24 mouse cellular contexts compared by ENCODE assay signal in the genomic region with DNA sequence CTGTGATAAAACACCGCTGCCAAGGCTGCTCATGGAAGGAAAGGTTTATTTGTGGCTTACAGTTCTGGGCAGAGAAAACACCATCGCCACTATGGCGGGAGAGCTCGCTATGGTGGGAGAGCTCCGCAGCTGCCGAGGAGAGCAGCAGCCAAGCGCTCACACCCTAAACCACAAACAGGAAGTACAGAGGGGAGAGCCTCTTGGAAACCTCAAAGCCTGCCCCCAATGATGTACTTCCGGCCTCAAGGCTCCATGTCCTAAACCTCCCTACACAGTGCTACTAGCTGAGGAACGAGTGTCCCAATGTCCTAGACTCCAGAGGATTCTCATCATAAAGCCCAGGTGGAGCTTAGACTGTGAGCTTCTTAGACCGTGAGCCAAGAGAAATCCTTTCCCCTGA.
DNase-seq lines count a peak whose midpoint lies in the region; ATAC-seq and TF ChIP-seq lines count a peak whose summit lies in the region.
"Had no signal": no experiment of that assay in that cellular context is flagged by ENCODE, and none has a peak within 500 bp of the region (broad histone marks: within the 10 kb centered on the region; RNA-seq: fewer than 3 reads in every experiment).

No protein-coding gene starts in this region.

- H3K9me3 ChIP-seq in E14TG2a.4 (ENCODE audit: low read length): peaks cover 10% of the 10 kb centered on the region
- no peaks in the 10 kb centered on the region for H3K9me3 ChIP-seq in hindbrain, embryonic 10.5 days
- H3K9me3 ChIP-seq in kidney, embryonic 15.5 days (replicated peaks): peaks cover 4% of the 10 kb centered on the region; the same call in 1 of the 2 replicates
- H3K9me3 ChIP-seq: limb, embryonic 12.5 days had no signal

- H3K4me2 ChIP-seq in kidney, embryonic 15.5 days: no peak overlapping the region
- H3K4me2 ChIP-seq: embryonic facial prominence, embryonic 13.5 days; heart, embryonic 13.5 days; limb, embryonic 12.5 days; midbrain, embryonic 11.5 days had no signal

- no peak for TF ChIP-seq CTCF in lung, adult 2 months (IDR thresholded peaks at IDR 0.05; ENCODE audit: insufficient read depth, low read length)
- TF ChIP-seq CTCF in E14TG2a.4 (conservative IDR thresholded peaks at IDR 0.05; ENCODE audit: low read length): no peak

- H3K27ac ChIP-seq in hindbrain, embryonic 10.5 days: no peak overlapping the region
- no peak overlapping the region for H3K27ac ChIP-seq in kidney, embryonic 15.5 days
- H3K27ac ChIP-seq: embryonic facial prominence, embryonic 13.5 days; gastrocnemius, adult 2 months; heart, embryonic 13.5 days; kidney, postnatal 0 days; layer of hippocampus, adult 2 months; left cerebral cortex, adult 2 months; limb, embryonic 12.5 days; liver, embryonic 14.5 days had no signal

- H3K27me3 ChIP-seq in E14TG2a.4 (ENCODE audit: insufficient read depth, low read length): peaks cover 4% of the 10 kb centered on the region; the same call in 1 of the 2 replicates
- peaks cover 2% of the 10 kb centered on the region; the same call in 1 of the 2 replicates for H3K27me3 ChIP-seq in hindbrain, embryonic 10.5 days (ENCODE audit: insufficient read depth, poor library complexity, severe bottlenecking)
- H3K27me3 ChIP-seq in kidney, embryonic 15.5 days: no peaks in the 10 kb centered on the region
- H3K27me3 ChIP-seq: embryonic facial prominence, embryonic 13.5 days had no signal

- 76% methylated on average over 10 of the region's 10 CpGs for WGBS in lung, adult 2 months
- 92% methylated on average over 10 of the region's 10 CpGs for WGBS in hindbrain, embryonic 10.5 days
- WGBS in kidney, embryonic 15.5 days: 92% methylated on average over 10 of the region's 10 CpGs

- TF ChIP-seq POLR2A in lung, adult 2 months (IDR thresholded peaks at IDR 0.05; ENCODE audit: borderline replicate concordance, extremely low read depth, low read depth, low read length): no peak

- H3K4me3 ChIP-seq in lung, adult 2 months (replicated peaks; ENCODE audit: extremely low read depth, low read depth, low read length): no peak overlapping the region
- peak overlapping the region; percentile 30; the same call in 1 of the 2 replicates for H3K4me3 ChIP-seq in E14TG2a.4 (replicated peaks; ENCODE audit: low read length)
- H3K4me3 ChIP-seq in hindbrain, embryonic 10.5 days: no peak overlapping the region
- no peak overlapping the region for H3K4me3 ChIP-seq in kidney, embryonic 15.5 days (replicated peaks)
- H3K4me3 ChIP-seq: embryonic facial prominence, embryonic 13.5 days; gastrocnemius, adult 2 months; heart, embryonic 13.5 days; layer of hippocampus, adult 2 months; left cerebral cortex, adult 2 months; limb, embryonic 12.5 days had no signal

- ATAC-seq in hematopoietic stem cell, adult 5-6 weeks (replicated peaks in 1 of 2; ENCODE audit: insufficient read depth in 1 of 2, low FRiP score in 2 of 2, low TSS enrichment in 1 of 2, low read depth in 1 of 2, poor library complexity in 2 of 2, severe bottlenecking in 2 of 2): peak; percentile 71 to 77; a peak in 3 of 4 replicates
- ATAC-seq in kidney, embryonic 15.5 days (replicated peaks; ENCODE audit: low FRiP score): no peak

- H3K4me1 ChIP-seq in lung, adult 2 months (ENCODE audit: control insufficient read depth, insufficient read depth, low read length): no peaks in the 10 kb centered on the region
- peaks cover 12% of the 10 kb centered on the region for H3K4me1 ChIP-seq in E14TG2a.4 (replicated peaks; ENCODE audit: low read depth, low read length)
- peaks cover 4% of the 10 kb centered on the region for H3K4me1 ChIP-seq in hindbrain, embryonic 10.5 days (replicated peaks)
- H3K4me1 ChIP-seq in kidney, embryonic 15.5 days: peaks cover 18% of the 10 kb centered on the region
- H3K4me1 ChIP-seq: heart, embryonic 13.5 days had no signal

- no peaks in the 10 kb centered on the region for H3K36me3 ChIP-seq in E14TG2a.4 (ENCODE audit: insufficient read depth, low read length)
- H3K36me3 ChIP-seq in hindbrain, embryonic 10.5 days: no peaks in the 10 kb centered on the region
- H3K36me3 ChIP-seq in kidney, embryonic 15.5 days: no peaks in the 10 kb centered on the region
- H3K36me3 ChIP-seq: embryonic facial prominence, embryonic 13.5 days; heart, embryonic 13.5 days; limb, embryonic 12.5 days had no signal

- DNase-seq in lung, postnatal 36 days: peak; percentile 17
- no peak for DNase-seq in lung, adult 2 months
- DNase-seq in natural killer cell, adult 2 months (ENCODE audit: low spot score in 2 of 2): peak; percentile 39 to 41
- DNase-seq in hindbrain, embryonic 10.5 days (ENCODE audit: low spot score): no peak
- no peak for DNase-seq in adrenal gland, adult 2 months
- DNase-seq: adrenal gland, postnatal 10 days; cerebellum, adult 2 months; gastrocnemius, adult 2 months; heart, adult 11 months; heart, postnatal 4 days; lung, postnatal 14 days; right cerebral cortex, postnatal 14 days; thymus, adult 18-20 months had no signal

- no peak overlapping the region for H3K9ac ChIP-seq in kidney, embryonic 15.5 days
- H3K9ac ChIP-seq: embryonic facial prominence, embryonic 13.5 days; heart, embryonic 13.5 days; limb, embryonic 12.5 days; liver, embryonic 14.5 days had no signal

Comparison
In these comparisons a context has a peak if more than half of its experiments do, and no peak if none do; other contexts are left out.
1. DNase-seq: peak in lung, postnatal 36 days (single experiment) and natural killer cell, adult 2 months (2 of 2); none in lung, adult 2 months (single experiment), hindbrain, embryonic 10.5 days (single experiment) and adrenal gland, adult 2 months (single experiment).